Mouse (Mus musculus) olfactory bulb, adult 2 months (tissue): ENCODE measurements around the gene Arid5a. TPM values are rescaled to one million over a fixed set of nuclear protein-coding genes. Genes with fewer than 3 reads are reported as not detected.

Source experiments
- H3K27ac ChIP-seq: fragments of 200-500 bp; 2 replicates; pipeline ENCODE4 v1.5.1; 2012; ENCODE audit warnings: low read depth, low read length; ENCODE audit not compliant: insufficient read depth
- H3K4me1 ChIP-seq: fragments of 200-500 bp; 2 replicates; pipeline ENCODE4 v1.6.1; 2012; ENCODE audit warnings: low read length; ENCODE audit not compliant: control insufficient read depth, insufficient read depth
- H3K4me3 ChIP-seq: fragments of 200-500 bp; 2 replicates; pipeline ENCODE4 v1.5.1; 2012; ENCODE audit warnings: mild to moderate bottlenecking, low read depth, low read length, moderate library complexity; ENCODE audit not compliant: insufficient read depth
- CTCF ChIP-seq: fragments of 200-500 bp; IDR thresholded peaks from 2 replicates; pipeline ENCODE4 v1.5.1; 2012; ENCODE audit warnings: low read depth, mild to moderate bottlenecking, low read length, moderate library complexity; ENCODE audit not compliant: insufficient read depth
- POLR2A ChIP-seq: fragments of 200-500 bp; IDR thresholded peaks from 2 replicates; pipeline ENCODE4 v1.6.1; 2012; ENCODE audit warnings: mild to moderate bottlenecking, low read depth, low read length, moderate library complexity; ENCODE audit not compliant: insufficient read depth
- WGBS: fragments of 180-500 bp; shearing (Covaris S2); methylation state at CpG from one replicate; pipeline ENCODE4 v1.1.7; 2018; 5-methylcytosine and 5-hydroxymethylcytosine counted together
- polyA plus RNA-seq: library from polyadenylated mRNA; stranded (reverse); fragments of >200 nt; gene quantifications from 2 replicates; pipeline ENCODE4 v1.2.4, GENCODE M21; 2012; ENCODE audit warnings: low replicate concordance; ENCODE audit not compliant: missing spikeins, insufficient read depth, insufficient read length

Arid5a gene
- polyA plus RNA-seq, 1 experiment, result not detected

DNA sequence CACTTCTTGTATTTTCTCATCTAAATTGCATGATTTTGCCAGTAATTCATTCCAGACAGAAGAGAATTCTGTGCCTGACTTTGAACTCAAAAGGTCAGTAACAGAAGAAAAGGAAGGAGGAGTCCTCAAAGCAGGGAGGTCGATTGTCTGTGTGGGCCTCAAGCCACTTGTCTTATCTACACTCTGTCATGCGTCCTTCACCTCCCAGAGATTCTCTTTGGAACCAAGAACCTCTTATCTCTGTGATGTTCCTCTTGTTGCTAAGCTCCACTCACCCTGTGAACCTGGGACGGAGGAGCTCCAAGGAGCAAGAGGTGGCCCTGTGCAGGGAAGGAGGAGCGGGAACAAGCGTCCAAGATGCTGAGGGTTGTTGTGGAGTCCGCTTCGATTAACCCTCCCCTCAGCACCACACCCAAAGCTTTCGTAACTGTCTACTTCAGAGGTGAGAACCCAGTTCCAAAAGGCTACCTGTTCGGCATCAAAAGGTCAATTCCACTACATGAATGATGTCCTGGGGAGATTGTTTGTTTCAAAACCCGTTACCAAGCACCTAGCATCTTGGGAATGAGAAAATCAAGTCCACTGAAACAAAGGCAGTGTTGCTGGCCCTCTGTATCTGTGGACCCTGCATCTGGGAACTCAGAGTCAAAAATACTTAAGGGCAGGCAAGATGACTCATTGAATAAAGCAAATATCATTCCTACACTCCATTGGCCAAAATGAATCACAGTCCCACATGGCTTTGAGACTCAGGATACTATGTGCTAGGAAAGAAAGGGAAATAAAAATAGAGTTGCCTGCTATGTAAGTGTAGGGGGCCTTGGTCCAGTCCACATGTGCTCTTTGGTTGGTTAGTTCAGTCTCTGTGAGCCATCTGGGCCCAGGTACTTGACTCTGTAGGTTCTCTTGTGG lies 64.7 kb downstream of the Arid5a start, which contains the start of gene Fer1l5:
Gene Fer1l5, plus strand, starts transcription at position 358 of the 912 bp plus-strand sequence.
- WGBS, result 90% methylated on average over 10 of the region's 10 CpGs
- TF ChIP-seq CTCF, result no peak
- no peak for TF ChIP-seq POLR2A
- peaks cover 6% of the 10 kb centered on the region for H3K4me1 ChIP-seq
- no peak within 1 kb of the TSS for H3K4me3 ChIP-seq
- H3K27ac ChIP-seq, result no peak within 1 kb of the TSS

Other genes starting within 250 kb of the Arid5a start
- gene Hs6st1, start 239.3 kb upstream of the Arid5a start, polyA plus RNA-seq, result not detected in 2 replicates
- gene Uggt1, start 63.0 kb upstream of the Arid5a start, polyA plus RNA-seq, result 379 TPM in 1 of 2 replicates, not detected in the other
- not detected in 2 replicates for gene Neurl3, start 33.1 kb upstream of the Arid5a start, polyA plus RNA-seq
- 336 TPM in 1 of 2 replicates, not detected in the other for gene Kansl3, start 61.4 kb downstream of the Arid5a start, polyA plus RNA-seq
- gene Fer1l5, start 64.6 kb downstream of the Arid5a start, polyA plus RNA-seq, result not detected in 2 replicates
- not detected in 2 replicates for gene Lman2l, start 137.5 kb downstream of the Arid5a start, polyA plus RNA-seq
- gene Cnnm4, start 163.9 kb downstream of the Arid5a start, polyA plus RNA-seq, result not detected in 2 replicates
- gene Cnnm3, start 204.1 kb downstream of the Arid5a start, polyA plus RNA-seq, result not detected in 2 replicates
- not detected in 2 replicates for gene Ankrd23, start 229.2 kb downstream of the Arid5a start, polyA plus RNA-seq
- gene Gm42417, start 231.7 kb downstream of the Arid5a start, polyA plus RNA-seq, result not detected in 2 replicates
- gene Ankrd39, start 239.7 kb downstream of the Arid5a start, polyA plus RNA-seq, result not detected in 2 replicates